Mouse (Mus musculus) myocyte (in vitro differentiated cells): Measurements from ENCODE around the gene BC048562.

Experiments
- CEBPB ChIP-seq: IDR thresholded peaks from 2 replicates; pipeline ENCODE4 v1.6.1; 2011; ENCODE audit warnings: mild to moderate bottlenecking, moderate library complexity; ENCODE audit not compliant: poor library complexity, insufficient read depth, severe bottlenecking
- E2F4 ChIP-seq: IDR thresholded peaks from one replicate; pipeline ENCODE4 v1.6.1; 2011; ENCODE audit warnings: mild to moderate bottlenecking, control low read depth, moderate library complexity; ENCODE audit not compliant: insufficient read depth
- MAX ChIP-seq: IDR thresholded peaks from one replicate; pipeline ENCODE4 v1.6.1; 2011; ENCODE audit warnings: low read depth, mild to moderate bottlenecking, control low read depth
- MYOG ChIP-seq, 3 experiments: IDR thresholded peaks; one replicate each; pipeline ENCODE4 v1.6.1; 2011; ENCODE audit warnings: control low read depth in 2 of 3, low read depth in 2 of 3, mild to moderate bottlenecking in 2 of 3; ENCODE audit not compliant: insufficient read length in 2 of 3, control insufficient read depth in 1 of 3, insufficient read depth in 1 of 3
- POLR2A ChIP-seq: IDR thresholded peaks from one replicate; pipeline ENCODE4 v1.6.1; 2011; ENCODE audit warnings: low read depth, mild to moderate bottlenecking, control low read depth, moderate library complexity; ENCODE audit not compliant: insufficient read length
- POLR2AphosphoS2 ChIP-seq: IDR thresholded peaks from one replicate; pipeline ENCODE4 v1.6.1; 2011; ENCODE audit warnings: low read depth, control low read depth; ENCODE audit not compliant: insufficient read length
- TCF12 ChIP-seq: IDR thresholded peaks from one replicate; pipeline ENCODE4 v1.6.1; 2011; ENCODE audit warnings: mild to moderate bottlenecking, control low read depth; ENCODE audit not compliant: poor library complexity, insufficient read depth, severe bottlenecking
- USF1 ChIP-seq: IDR thresholded peaks from one replicate; pipeline ENCODE4 v1.6.1; 2011; ENCODE audit warnings: low read depth, mild to moderate bottlenecking, control low read depth, moderate library complexity

DNA sequence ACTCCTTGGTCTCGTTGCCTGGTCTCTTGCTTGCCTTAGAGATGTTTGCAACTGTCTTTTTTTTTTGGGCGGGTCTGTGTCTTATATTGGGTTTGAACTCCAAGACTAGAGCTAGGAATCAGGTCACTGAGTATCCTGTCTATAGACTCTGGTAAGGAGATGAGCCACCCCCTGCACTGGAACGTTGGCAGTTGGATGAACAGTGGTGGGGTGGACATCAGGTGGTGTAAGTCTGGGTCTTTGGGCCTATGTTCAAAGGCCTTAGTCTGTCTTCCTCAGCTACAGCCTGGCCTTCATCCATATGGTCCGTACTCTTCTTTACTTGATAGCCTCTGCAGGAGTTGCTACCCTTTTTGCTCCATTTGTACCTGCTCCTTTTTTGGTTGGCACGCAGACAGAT, 25.4 kb downstream of the BC048562 start:
- no peak for TF ChIP-seq POLR2A
- TF ChIP-seq TCF12 = no peak
- TF ChIP-seq E2F4 = no peak
- no peak for TF ChIP-seq MYOG (IDR thresholded peaks at IDR 0.05; ENCODE audit: control insufficient read depth in 1 of 3, insufficient read depth in 1 of 3, insufficient read length in 2 of 3, low read depth in 2 of 3)
- TF ChIP-seq MAX = no peak
- no peak for TF ChIP-seq USF1
- no peak for TF ChIP-seq CEBPB
- TF ChIP-seq POLR2AphosphoS2 = no peak
